Mouse (Mus musculus) right cerebral cortex, postnatal 25 days (tissue): ENCODE measurements around the gene Tecr.

Experiments
- DNase-seq: peaks from one replicate; pipeline ENCODE4 v3.0.0; 2022

Tecr gene

DNA sequence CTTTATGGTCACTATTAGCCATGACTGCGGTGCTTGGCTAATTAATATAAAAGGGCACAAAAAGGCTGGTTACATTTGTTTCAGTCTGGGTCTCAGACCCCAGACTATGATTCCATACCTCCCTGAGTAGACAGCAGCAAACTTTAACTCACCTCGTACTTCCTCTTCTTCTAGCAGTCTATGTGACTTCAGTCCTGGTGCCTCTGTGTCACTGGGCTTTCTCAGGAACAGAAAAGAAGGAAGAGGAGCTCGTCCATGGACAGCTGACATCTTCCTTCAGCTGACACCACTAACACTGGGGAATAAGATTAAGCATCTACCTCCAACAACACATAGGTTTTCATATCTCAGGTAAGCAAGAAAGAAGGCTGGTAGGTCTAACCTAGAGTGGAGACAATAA lies 72.0 kb downstream of the Tecr start, which contains the start of gene Olfr370:
Gene Olfr370 (plus strand): TSS at position 45 of the 400 bp plus-strand sequence.
- no peak for DNase-seq

GRCm38 (mm10) chr8:83534802-83535201 lies 73.0 kb downstream of the Tecr start:
- no peak for DNase-seq
